Mouse (Mus musculus) MEL (cell line): ENCODE results near the gene Uba5. TPM values are rescaled to one million over a fixed set of nuclear protein-coding genes. Genes with fewer than 3 reads are reported as not detected.

Experiments
- DNase-seq: peaks from one replicate; pipeline ENCODE4 v3.0.0; 2011; ENCODE audit warnings: low read depth, low spot score
- H3K27ac ChIP-seq: 2 replicates; pipeline ENCODE4 v1.5.1; 2012; ENCODE audit warnings: low read depth, mild to moderate bottlenecking, control low read depth, low read length, moderate library complexity; ENCODE audit not compliant: control insufficient read depth
- H3K27me3 ChIP-seq, 2 experiments: fragments of 150-350 bp in 1 of 2; sonication (generic) in 1 of 2; 2 replicates each; pipeline ENCODE4 v1.6.1; 2012; ENCODE audit warnings: low read length in 2 of 2, mild to moderate bottlenecking in 2 of 2, improper control_type of control experiment in 1 of 2, moderate library complexity in 1 of 2; ENCODE audit not compliant: insufficient read depth in 2 of 2, control insufficient read depth in 1 of 2
- H3K36me3 ChIP-seq, 2 experiments: 2 replicates each; pipeline ENCODE4 v1.6.1; 2012 to 2014; ENCODE audit warnings: low read length in 2 of 2, improper control_type of control experiment in 1 of 2, inconsistent platforms in 1 of 2, mild to moderate bottlenecking in 1 of 2; ENCODE audit not compliant: insufficient read depth in 2 of 2, control insufficient read depth in 1 of 2
- H3K4me1 ChIP-seq, 2 experiments: fragments of 150-350 bp in 1 of 2; sonication (generic) in 1 of 2; 2 replicates each; pipeline ENCODE4 v1.6.1; 2012; ENCODE audit warnings: low read length in 2 of 2, improper control_type of control experiment in 1 of 2, mild to moderate bottlenecking in 1 of 2; ENCODE audit not compliant: insufficient read depth in 2 of 2, control insufficient read depth in 1 of 2
- H3K4me3 ChIP-seq, 2 experiments: fragments of 150-350 bp in 1 of 2; sonication (generic) in 1 of 2; 2 replicates each; pipeline ENCODE4 v1.5.1; 2012; ENCODE audit warnings: low read depth in 2 of 2, low read length in 2 of 2, mild to moderate bottlenecking in 2 of 2, moderate library complexity in 2 of 2, control low read depth in 1 of 2, improper control_type of control experiment in 1 of 2; ENCODE audit not compliant: control insufficient read depth in 1 of 2, insufficient read depth in 1 of 2
- H3K79me2 ChIP-seq: 2 replicates; pipeline ENCODE4 v1.6.1; 2012; ENCODE audit warnings: mild to moderate bottlenecking, low read length, moderate library complexity; ENCODE audit not compliant: control insufficient read depth, poor library complexity, insufficient read depth
- H3K9ac ChIP-seq: 2 replicates; pipeline ENCODE4 v1.6.1; 2012; ENCODE audit warnings: low read depth, mild to moderate bottlenecking, control low read depth, low read length, moderate library complexity; ENCODE audit not compliant: control insufficient read depth, poor library complexity, severe bottlenecking
- H3K9me3 ChIP-seq: fragments of 150-350 bp; sonication (generic); replicated peaks from 2 replicates; pipeline ENCODE4 v1.6.1; 2012; ENCODE audit warnings: mild to moderate bottlenecking, low read length, improper control_type of control experiment, moderate library complexity; ENCODE audit not compliant: insufficient read depth
- BHLHE40 ChIP-seq: IDR thresholded peaks from 2 replicates; pipeline ENCODE4 v1.6.1; 2012; ENCODE audit warnings: low read depth, mild to moderate bottlenecking, inconsistent platforms, low read length, improper control_type of control experiment, borderline replicate concordance
- ELF1 ChIP-seq: IDR thresholded peaks from 2 replicates; pipeline ENCODE4 v1.6.1; 2014; ENCODE audit warnings: low read depth, mild to moderate bottlenecking, inconsistent platforms, low read length, improper control_type of control experiment, moderate library complexity
- GATA1 ChIP-seq: IDR thresholded peaks from 2 replicates; pipeline ENCODE4 v1.6.1; 2011; ENCODE audit warnings: low read depth, low read length, improper control_type of control experiment
- HCFC1 ChIP-seq: IDR thresholded peaks from 2 replicates; pipeline ENCODE4 v1.6.1; 2012; ENCODE audit warnings: low read depth, mild to moderate bottlenecking, inconsistent platforms, low read length, improper control_type of control experiment, moderate library complexity
- KAT2A ChIP-seq: conservative IDR thresholded peaks from 2 replicates; pipeline ENCODE4 v1.6.1; 2012; ENCODE audit warnings: low read depth, low read length, improper control_type of control experiment, inconsistent platforms
- MAZ ChIP-seq: IDR thresholded peaks from 2 replicates; pipeline ENCODE4 v1.6.1; 2012; ENCODE audit warnings: low read depth, mild to moderate bottlenecking, inconsistent platforms, low read length, improper control_type of control experiment
- MYB ChIP-seq: IDR thresholded peaks from 2 replicates; pipeline ENCODE4 v1.6.1; 2011; ENCODE audit warnings: mild to moderate bottlenecking, low read depth, low read length, improper control_type of control experiment
- MYC ChIP-seq: IDR thresholded peaks from 2 replicates; pipeline ENCODE4 v1.6.1; 2011; ENCODE audit warnings: low read depth, mild to moderate bottlenecking, low read length, improper control_type of control experiment, moderate library complexity
- NRF1 ChIP-seq: IDR thresholded peaks from 2 replicates; pipeline ENCODE4 v1.6.1; 2014; ENCODE audit warnings: low read depth, mild to moderate bottlenecking, inconsistent platforms, low read length, improper control_type of control experiment, moderate library complexity; ENCODE audit not compliant: poor library complexity, insufficient read depth, severe bottlenecking
- POLR2AphosphoS5 ChIP-seq: IDR thresholded peaks from 2 replicates; pipeline ENCODE4 v1.6.1; 2012; ENCODE audit warnings: low read depth, borderline replicate concordance, mild to moderate bottlenecking, inconsistent platforms, low read length, moderate library complexity, mixed read lengths
- RCOR1 ChIP-seq: IDR thresholded peaks from 2 replicates; pipeline ENCODE4 v1.6.1; 2012; ENCODE audit warnings: low read depth, mild to moderate bottlenecking, inconsistent platforms, low read length, improper control_type of control experiment
- SMC3 ChIP-seq: IDR thresholded peaks from 2 replicates; pipeline ENCODE4 v1.6.1; 2011; ENCODE audit warnings: low read depth, low read length, improper control_type of control experiment
- TAL1 ChIP-seq: IDR thresholded peaks from 2 replicates; pipeline ENCODE4 v1.6.1; 2012; ENCODE audit warnings: mild to moderate bottlenecking, inconsistent platforms, low read length, moderate library complexity, mixed read lengths
- TBP ChIP-seq: IDR thresholded peaks from 2 replicates; pipeline ENCODE4 v1.8.0; 2011; ENCODE audit warnings: low read depth, low read length, improper control_type of control experiment
- UBTF ChIP-seq: IDR thresholded peaks from 2 replicates; pipeline ENCODE4 v1.6.1; 2012; ENCODE audit warnings: low read depth, mild to moderate bottlenecking, inconsistent platforms, low read length, improper control_type of control experiment, moderate library complexity, borderline replicate concordance; ENCODE audit not compliant: insufficient read depth
- ZC3H11A ChIP-seq: IDR thresholded peaks from 2 replicates; pipeline ENCODE4 v1.6.1; 2012; ENCODE audit warnings: low read depth, mild to moderate bottlenecking, inconsistent platforms, low read length, improper control_type of control experiment
- ZKSCAN1 ChIP-seq: IDR thresholded peaks from 2 replicates; pipeline ENCODE4 v1.6.1; 2012; ENCODE audit warnings: low read depth, mild to moderate bottlenecking, inconsistent platforms, low read length, improper control_type of control experiment, moderate library complexity
- ZNF384 ChIP-seq: IDR thresholded peaks from 2 replicates; pipeline ENCODE4 v1.6.1; 2012; ENCODE audit warnings: low read depth, mild to moderate bottlenecking, inconsistent platforms, low read length, improper control_type of control experiment
- polyA plus RNA-seq, 2 experiments: library from polyadenylated mRNA; stranded (reverse) in 1 of 2; unstranded in 1 of 2; fragments of >175 nt in 1 of 2; fragments of >200 nt in 1 of 2; gene quantifications; 2 replicates each; pipeline versions ENCODE4 v1.2.1 to v1.2.4; 2012; ENCODE audit warnings: low replicate concordance in 2 of 2, low read depth in 1 of 2; ENCODE audit not compliant: insufficient read length in 2 of 2, insufficient read depth in 1 of 2, missing spikeins in 1 of 2
- total RNA-seq: library from RNA; depleted of rRNA; stranded (reverse); fragments of 300-350 nt; gene quantifications from 2 replicates; pipeline ENCODE4 v1.2.3, GENCODE M21; 2012

Gene Uba5
- total and polyA plus RNA-seq, 3 experiments, result 30.8 to 35.5 TPM; not detected in 1

DNA sequence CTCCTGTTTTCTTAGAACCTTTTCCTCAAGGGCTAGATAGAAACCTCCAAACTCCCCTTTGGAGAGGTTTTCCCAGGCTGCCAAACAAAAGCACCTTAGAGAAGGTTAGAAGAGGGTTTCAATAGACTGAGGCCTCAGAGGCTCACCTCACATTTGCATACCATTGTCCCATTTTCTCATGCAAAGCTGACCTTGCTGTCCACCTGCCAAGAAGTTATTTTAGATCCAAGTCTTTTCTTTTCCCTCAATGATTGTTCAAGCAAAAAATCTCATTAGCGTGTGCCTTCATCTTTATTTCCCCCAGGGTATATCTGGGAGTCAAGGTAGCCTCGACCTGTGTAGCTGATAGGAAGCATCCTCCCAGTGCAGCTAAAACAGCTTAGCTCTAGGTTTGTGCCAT lies 40.0 kb upstream of the Uba5 start:
- no peak for TF ChIP-seq BHLHE40
- Histone ChIP-seq H3K4me1 (no peaks in the 10 kb centered on the region), H3K79me2 (no peaks in the 10 kb centered on the region), H3K9ac (no peak overlapping the region), H3K36me3 (no peaks in the 10 kb centered on the region), H3K4me3 (no peak overlapping the region), H3K27ac (no peak overlapping the region), H3K9me3 (no peaks in the 10 kb centered on the region), H3K27me3 (no peaks in the 10 kb centered on the region)
- DNase-seq, result no peak

- H3K4me1 ChIP-seq, result no peaks in the 10 kb centered on the region
- no peaks in the 10 kb centered on the region for H3K36me3 ChIP-seq
- no peak for DNase-seq
- no peak overlapping the region for H3K4me3 ChIP-seq
- no peak overlapping the region for H3K9ac ChIP-seq
- H3K27me3 ChIP-seq, result no peaks in the 10 kb centered on the region
- no peak overlapping the region for H3K27ac ChIP-seq
- H3K9me3 ChIP-seq, result no peaks in the 10 kb centered on the region
- H3K79me2 ChIP-seq, result no peaks in the 10 kb centered on the region
- TF ChIP-seq MAZ, result no peak
- TF ChIP-seq ZC3H11A, result no peak
- TF ChIP-seq MYB, result no peak
- TF ChIP-seq SMC3, result no peak
- TF ChIP-seq ZKSCAN1, result no peak
- no peak for TF ChIP-seq ZNF384
- TF ChIP-seq HCFC1, result no peak
- no peak for TF ChIP-seq KAT2A
- TF ChIP-seq NRF1, result no peak
- TF ChIP-seq POLR2AphosphoS5, result no peak
- TF ChIP-seq MYC, result no peak
- no peak for TF ChIP-seq GATA1
- TF ChIP-seq UBTF, result no peak
- TF ChIP-seq RCOR1, result no peak
- TF ChIP-seq ELF1, result no peak
- TF ChIP-seq TBP, result no peak
- no peak for TF ChIP-seq TAL1
Observed at GRCm38 (mm10) chr9:104102301-104102700, 39.4 kb upstream of the Uba5 start.
